Mouse (Mus musculus) embryonic facial prominence, embryonic 13.5 days (tissue): ENCODE results near the gene Cic. TPM values are rescaled to one million over a fixed set of nuclear protein-coding genes. Genes with fewer than 3 reads are reported as not detected.

Experiments
- ATAC-seq: fragments of 200-750 bp; cut with Nextera tagmentation; 2 replicates; pipeline ENCODE4 v1.8.0; 2017; ENCODE audit warnings: low read depth; ENCODE audit not compliant: insufficient number of reproducible peaks, insufficient read depth, low FRiP score, low TSS enrichment
- H3K27ac ChIP-seq: fragments of 300-500 bp; sonication (generic); 2 replicates; pipeline ENCODE4 v1.5.1; 2015; ENCODE audit warnings: moderate library complexity, mild to moderate bottlenecking, inconsistent platforms
- H3K27me3 ChIP-seq: fragments of 300-500 bp; sonication (generic); 2 replicates; pipeline ENCODE4 v1.6.1; 2015; ENCODE audit warnings: mild to moderate bottlenecking, inconsistent platforms
- H3K36me3 ChIP-seq: fragments of 300-500 bp; sonication (generic); 2 replicates; pipeline ENCODE4 v1.6.1; 2015; ENCODE audit warnings: mild to moderate bottlenecking, inconsistent platforms
- H3K4me1 ChIP-seq: fragments of 300-500 bp; sonication (generic); 2 replicates; pipeline ENCODE4 v1.6.1; 2015; ENCODE audit warnings: inconsistent platforms
- H3K4me2 ChIP-seq: fragments of 300-500 bp; sonication (generic); 2 replicates; pipeline ENCODE4 v1.6.1; 2015; ENCODE audit warnings: moderate library complexity, mild to moderate bottlenecking, inconsistent platforms
- H3K4me3 ChIP-seq: fragments of 300-500 bp; sonication (generic); 2 replicates; pipeline ENCODE4 v1.5.1; 2015; ENCODE audit warnings: mild to moderate bottlenecking, inconsistent platforms
- H3K9ac ChIP-seq: fragments of 300-500 bp; sonication (generic); 2 replicates; pipeline ENCODE4 v1.6.1; 2015; ENCODE audit warnings: mild to moderate bottlenecking, inconsistent platforms
- H3K9me3 ChIP-seq: fragments of 300-500 bp; sonication (generic); 2 replicates; pipeline ENCODE4 v1.6.1; 2016; ENCODE audit warnings: inconsistent platforms
- WGBS: fragments of 180-500 bp; shearing (Covaris S2); methylation state at CpG from one replicate; pipeline ENCODE4 v1.1.7; 2015; ENCODE audit warnings: mixed read lengths; 5-methylcytosine and 5-hydroxymethylcytosine counted together
- polyA plus RNA-seq: library from polyadenylated mRNA; unstranded; fragments of >200 nt; fragmentation: Nextera tagmentation; extraction: Ambion mirVana; gene quantifications from 2 replicates; pipeline ENCODE4 v1.2.1, GENCODE M21; 2015

Cic gene
- polyA plus RNA-seq, 1 experiment from 2014 or later: 46.2 TPM

DNA sequence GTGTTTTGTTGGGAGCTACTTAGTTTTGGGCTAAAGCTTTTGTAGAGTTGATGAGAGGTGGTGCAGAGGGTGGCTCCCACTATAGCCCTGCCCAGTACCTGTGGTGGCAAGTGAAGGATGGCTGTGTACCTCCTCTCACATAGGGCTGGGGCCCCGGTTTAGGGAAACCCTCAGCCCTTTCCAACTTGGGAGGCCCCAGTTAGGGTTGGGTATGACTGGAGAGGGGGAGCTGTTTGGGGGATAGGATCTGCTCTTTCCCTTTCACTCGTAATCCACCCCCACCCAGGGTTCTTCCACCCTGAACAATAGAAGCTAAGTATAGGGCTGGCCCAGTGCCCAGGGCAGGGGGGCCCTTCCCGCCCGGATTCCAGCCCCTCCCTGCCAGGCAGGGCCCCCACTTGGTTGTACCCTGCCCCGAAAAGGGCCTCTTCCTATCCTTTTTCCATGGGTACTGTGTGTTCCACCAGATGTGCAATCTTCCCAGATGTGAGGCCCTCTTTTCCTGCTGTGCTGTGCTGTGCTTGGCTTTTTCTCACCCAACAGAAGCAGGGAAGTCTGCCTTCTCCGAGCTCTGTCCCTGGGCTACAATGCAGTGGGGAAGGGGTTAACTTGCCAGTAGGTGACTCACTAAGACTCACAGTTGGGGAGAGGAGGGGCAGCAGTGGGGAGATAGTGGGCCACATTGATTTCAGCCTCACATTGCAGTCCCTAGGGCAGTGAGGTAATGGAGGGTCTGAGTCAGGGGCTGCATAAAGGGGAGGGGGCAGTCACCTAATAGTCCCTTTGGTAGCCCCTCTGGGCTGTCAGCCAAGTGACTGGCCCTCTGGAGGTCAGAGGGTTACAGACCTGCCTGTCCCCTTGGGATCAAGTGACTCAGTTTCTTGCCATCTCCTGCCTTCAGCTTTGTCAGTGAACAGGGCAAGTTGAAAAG is 12.6 kb downstream of the Cic start:
- peak; percentile 62 for ATAC-seq
- under 1% methylated on average over 6 of the region's 6 CpGs for WGBS
- peak overlapping the region; percentile 78 for H3K9ac ChIP-seq

GRCm38 (mm10) chr7:25281166-25281733 is 13.7 kb downstream of the Cic start:
- Histone ChIP-seq H3K9me3 (no peaks in the 10 kb centered on the region), H3K36me3 (peaks cover 19% of the 10 kb centered on the region), H3K4me3 (peak overlapping the region; percentile 85), H3K9ac (peak overlapping the region; percentile 78), H3K4me2 (peak overlapping the region; percentile 92), H3K27me3 (no peaks in the 10 kb centered on the region), H3K27ac (peak overlapping the region; percentile 100), H3K4me1 (peaks cover 66% of the 10 kb centered on the region)
- ATAC-seq: no peak
- WGBS: 22% methylated on average over 12 of the region's 12 CpGs

More for the DNA sequence above, 12.6 kb downstream of the Cic start:
- Histone ChIP-seq H3K9me3 (no peaks in the 10 kb centered on the region), H3K4me3 (peak overlapping the region; percentile 85), H3K27me3 (no peaks in the 10 kb centered on the region), H3K36me3 (peaks cover 10% of the 10 kb centered on the region), H3K4me1 (peaks cover 71% of the 10 kb centered on the region), H3K27ac (peak overlapping the region; percentile 100), H3K4me2 (peak overlapping the region; percentile 92)

GRCm38 (mm10) chr7:25281734-25282601 is 14.5 kb downstream of the Cic start:
- Histone ChIP-seq H3K9me3 (no peaks in the 10 kb centered on the region), H3K27me3 (no peaks in the 10 kb centered on the region), H3K9ac (peak overlapping the region; percentile 89), H3K36me3 (peaks cover 26% of the 10 kb centered on the region), H3K4me1 (peaks cover 59% of the 10 kb centered on the region), H3K27ac (peak overlapping the region; percentile 100), H3K4me3 (peak overlapping the region; percentile 85), H3K4me2 (peak overlapping the region; percentile 92)
- WGBS: 1% methylated on average over 67 of the region's 108 CpGs
- peak; percentile 71 for ATAC-seq

DNA sequence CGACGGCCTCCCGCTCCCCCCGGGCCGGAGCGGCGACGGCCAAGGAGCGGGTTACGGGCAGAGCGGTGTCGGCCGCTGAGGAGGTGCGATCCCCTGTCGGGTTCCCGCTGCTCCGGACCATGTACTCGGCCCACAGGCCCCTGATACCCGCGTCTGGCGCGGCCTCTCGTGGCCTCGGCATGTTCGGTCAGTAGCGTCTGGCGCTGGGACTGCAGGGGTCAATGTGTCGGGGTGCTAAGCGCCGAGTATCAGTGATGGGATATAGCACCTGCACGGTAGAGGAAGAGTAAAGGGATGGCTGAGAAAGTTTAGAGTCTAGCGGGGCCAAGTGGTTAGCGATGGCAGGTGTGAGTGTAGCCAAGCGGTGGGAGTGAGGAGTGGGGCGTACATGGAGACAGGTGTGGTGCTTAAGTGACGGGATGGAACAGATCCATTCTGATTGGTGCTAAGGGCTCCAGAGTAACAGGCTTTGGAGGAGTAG is 15.3 kb downstream of the Cic start:
- peak overlapping the region; percentile 89 for H3K9ac ChIP-seq
- H3K36me3 ChIP-seq: peaks cover 34% of the 10 kb centered on the region
- no peak for ATAC-seq
- no peaks in the 10 kb centered on the region for H3K9me3 ChIP-seq
- no peaks in the 10 kb centered on the region for H3K27me3 ChIP-seq
- under 1% methylated on average over 34 of the region's 36 CpGs for WGBS
- H3K4me2 ChIP-seq: peak overlapping the region; percentile 92
- peak overlapping the region; percentile 100 for H3K27ac ChIP-seq
- H3K4me1 ChIP-seq: peaks cover 51% of the 10 kb centered on the region
- H3K4me3 ChIP-seq: peak overlapping the region; percentile 85

- no peaks in the 10 kb centered on the region for H3K9me3 ChIP-seq
- ATAC-seq: no peak
- H3K4me1 ChIP-seq: peaks cover 48% of the 10 kb centered on the region
- peak overlapping the region; percentile 85 for H3K4me3 ChIP-seq
- H3K4me2 ChIP-seq: peak overlapping the region; percentile 92
- peak overlapping the region; percentile 100 for H3K27ac ChIP-seq
- H3K27me3 ChIP-seq: no peaks in the 10 kb centered on the region
- H3K36me3 ChIP-seq: peaks cover 43% of the 10 kb centered on the region
- peak overlapping the region; percentile 89 for H3K9ac ChIP-seq
- 2% methylated on average over 5 of the region's 5 CpGs for WGBS
These were observed 16.1 kb downstream of the Cic start for GRCm38 (mm10) chr7:25283637-25284036.

DNA sequence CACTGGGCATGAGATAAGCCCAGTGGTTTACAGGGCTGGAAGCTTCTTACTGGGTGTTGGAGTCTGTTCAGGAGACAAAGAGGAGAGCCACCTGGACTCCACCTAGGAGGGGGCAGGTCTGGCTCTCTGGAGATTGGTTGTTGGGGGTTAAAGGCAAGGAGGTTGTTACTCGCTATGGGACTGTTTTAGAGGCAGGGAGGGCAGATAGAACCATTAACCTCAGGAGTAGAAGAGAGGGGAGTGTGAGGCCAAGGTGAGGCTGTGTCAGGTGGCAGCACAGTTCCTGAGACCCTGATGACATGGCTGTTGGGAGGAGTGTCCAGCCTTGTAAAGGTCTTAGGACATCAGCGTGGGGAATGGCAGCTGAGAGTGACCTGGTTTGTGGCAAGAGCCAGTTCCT is 16.7 kb downstream of the Cic start:
- Histone ChIP-seq H3K4me1 (peaks cover 48% of the 10 kb centered on the region), H3K9me3 (no peaks in the 10 kb centered on the region), H3K4me3 (peak overlapping the region; percentile 85), H3K36me3 (peaks cover 48% of the 10 kb centered on the region), H3K9ac (peak overlapping the region; percentile 89), H3K27me3 (no peaks in the 10 kb centered on the region), H3K4me2 (peak overlapping the region; percentile 92), H3K27ac (peak overlapping the region; percentile 100; the same call in 1 of the 2 replicates)
- ATAC-seq: no peak
- 69% methylated on average over 2 of the region's 2 CpGs for WGBS

DNA sequence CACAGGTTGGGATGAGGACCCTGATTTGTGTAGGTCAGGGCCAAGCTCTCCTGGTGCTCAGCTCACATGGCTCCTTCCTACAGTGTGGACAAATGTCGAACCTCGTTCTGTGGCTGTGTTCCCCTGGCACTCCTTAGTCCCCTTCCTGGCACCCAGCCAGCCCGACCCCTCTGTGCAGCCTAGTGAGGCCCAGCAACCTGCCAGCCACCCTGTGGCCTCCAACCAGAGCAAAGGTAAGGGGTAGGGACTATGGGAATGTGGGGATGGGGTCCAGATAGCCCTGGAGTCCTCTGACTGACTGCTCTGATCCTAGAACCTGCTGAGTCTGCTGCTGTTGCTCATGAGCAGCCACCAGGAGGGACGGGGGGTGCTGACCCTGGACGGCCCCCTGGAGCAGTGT is 17.3 kb downstream of the Cic start:
- 0 out of 2 replicates have a peak overlapping the region, but pooled peaks have one; percentile 85 for H3K4me3 ChIP-seq
- peak overlapping the region; percentile 92 for H3K4me2 ChIP-seq
- H3K27ac ChIP-seq: no peak overlapping the region
- ATAC-seq: no peak
- peaks cover 45% of the 10 kb centered on the region for H3K4me1 ChIP-seq
- H3K27me3 ChIP-seq: no peaks in the 10 kb centered on the region
- peaks cover 54% of the 10 kb centered on the region for H3K36me3 ChIP-seq
- peak overlapping the region; percentile 89 for H3K9ac ChIP-seq
- WGBS: 69% methylated on average over 5 of the region's 5 CpGs
- no peaks in the 10 kb centered on the region for H3K9me3 ChIP-seq

GRCm38 (mm10) chr7:25285511-25286238 is 18.2 kb downstream of the Cic start:
- Histone ChIP-seq H3K9me3 (no peaks in the 10 kb centered on the region), H3K27ac (no peak overlapping the region), H3K9ac (no peak overlapping the region; the same call in 1 of the 2 replicates), H3K4me3 (no peak overlapping the region), H3K4me1 (peaks cover 41% of the 10 kb centered on the region), H3K4me2 (no peak overlapping the region), H3K36me3 (peaks cover 63% of the 10 kb centered on the region), H3K27me3 (no peaks in the 10 kb centered on the region)
- WGBS: 89% methylated on average over 20 of the region's 20 CpGs
- ATAC-seq: no peak

DNA sequence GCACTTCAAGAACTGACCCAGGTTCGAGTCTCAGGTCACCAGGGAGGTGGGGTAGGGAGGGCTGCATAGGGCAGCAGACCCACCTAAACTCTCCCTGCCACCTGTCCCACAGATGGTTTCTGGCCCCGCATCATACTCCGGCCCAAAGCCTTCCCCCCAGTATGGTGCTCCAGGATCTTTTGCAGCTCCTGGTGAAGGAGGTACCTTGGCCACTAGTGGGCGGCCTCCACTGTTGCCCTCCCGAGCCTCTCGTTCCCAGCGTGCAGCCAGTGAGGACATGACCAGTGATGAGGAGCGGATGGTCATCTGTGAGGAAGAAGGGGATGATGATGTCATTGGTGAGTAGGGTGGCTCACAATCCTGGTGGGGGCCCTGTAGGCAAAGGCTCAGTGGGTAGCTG is 19.5 kb downstream of the Cic start:
- 81% methylated on average over 8 of the region's 8 CpGs for WGBS
- H3K36me3 ChIP-seq: peaks cover 76% of the 10 kb centered on the region
- H3K9me3 ChIP-seq: no peaks in the 10 kb centered on the region
- peaks cover 38% of the 10 kb centered on the region for H3K4me1 ChIP-seq
- ATAC-seq: no peak
- H3K4me2 ChIP-seq: no peak overlapping the region
- no peaks in the 10 kb centered on the region for H3K27me3 ChIP-seq
- 0 out of 2 replicates have a peak overlapping the region, but pooled peaks have one; percentile 2 for H3K4me3 ChIP-seq
- no peak overlapping the region for H3K27ac ChIP-seq
- H3K9ac ChIP-seq: no peak overlapping the region

DNA sequence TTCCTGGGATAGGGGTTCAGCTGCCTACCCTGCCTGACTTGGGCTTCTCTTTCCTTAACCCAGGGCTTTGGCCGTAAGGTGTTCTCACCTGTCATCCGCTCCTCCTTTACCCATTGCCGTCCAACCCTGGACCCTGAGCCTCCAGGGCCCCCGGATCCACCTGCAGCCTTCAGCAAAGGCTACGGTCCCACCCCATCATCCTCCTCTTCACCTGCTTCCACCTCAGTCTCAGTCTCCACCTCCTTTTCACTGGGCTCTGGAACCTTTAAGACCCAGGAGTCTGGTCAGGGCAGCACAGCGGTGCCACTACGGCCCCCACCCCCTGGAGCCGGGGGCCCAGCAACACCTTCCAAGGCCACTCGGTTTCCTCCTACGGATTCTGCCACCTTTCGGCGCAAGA is 20.5 kb downstream of the Cic start:
- H3K36me3 ChIP-seq: peaks cover 86% of the 10 kb centered on the region

More for the DNA sequence above, 20.5 kb downstream of the Cic start:
- 88% methylated on average over 12 of the region's 12 CpGs for WGBS
- H3K27ac ChIP-seq: no peak overlapping the region
- no peak overlapping the region for H3K4me3 ChIP-seq
- H3K27me3 ChIP-seq: no peaks in the 10 kb centered on the region
- no peak for ATAC-seq
- H3K9me3 ChIP-seq: no peaks in the 10 kb centered on the region
- H3K4me2 ChIP-seq: no peak overlapping the region
- 0 out of 2 replicates have a peak overlapping the region, but pooled peaks have one; percentile 16 for H3K9ac ChIP-seq
- peaks cover 38% of the 10 kb centered on the region for H3K4me1 ChIP-seq
